Mouse (Mus musculus) subcutaneous adipose tissue, adult 2 months (tissue): ENCODE data around the gene Apaf1. TPM values are rescaled to one million over a fixed set of nuclear protein-coding genes. Genes with fewer than 3 reads are reported as not detected.

Experiments
- polyA plus RNA-seq: library from polyadenylated mRNA; depleted of rRNA; stranded (reverse); fragments of >200 nt; gene quantifications from 2 replicates; pipeline ENCODE4 v1.2.3, GENCODE M21; 2012; ENCODE audit warnings: low replicate concordance; rRNA removed

Apaf1 gene
- polyA plus RNA-seq, result 4.8 and 8.2 TPM in 2 replicates

DNA sequence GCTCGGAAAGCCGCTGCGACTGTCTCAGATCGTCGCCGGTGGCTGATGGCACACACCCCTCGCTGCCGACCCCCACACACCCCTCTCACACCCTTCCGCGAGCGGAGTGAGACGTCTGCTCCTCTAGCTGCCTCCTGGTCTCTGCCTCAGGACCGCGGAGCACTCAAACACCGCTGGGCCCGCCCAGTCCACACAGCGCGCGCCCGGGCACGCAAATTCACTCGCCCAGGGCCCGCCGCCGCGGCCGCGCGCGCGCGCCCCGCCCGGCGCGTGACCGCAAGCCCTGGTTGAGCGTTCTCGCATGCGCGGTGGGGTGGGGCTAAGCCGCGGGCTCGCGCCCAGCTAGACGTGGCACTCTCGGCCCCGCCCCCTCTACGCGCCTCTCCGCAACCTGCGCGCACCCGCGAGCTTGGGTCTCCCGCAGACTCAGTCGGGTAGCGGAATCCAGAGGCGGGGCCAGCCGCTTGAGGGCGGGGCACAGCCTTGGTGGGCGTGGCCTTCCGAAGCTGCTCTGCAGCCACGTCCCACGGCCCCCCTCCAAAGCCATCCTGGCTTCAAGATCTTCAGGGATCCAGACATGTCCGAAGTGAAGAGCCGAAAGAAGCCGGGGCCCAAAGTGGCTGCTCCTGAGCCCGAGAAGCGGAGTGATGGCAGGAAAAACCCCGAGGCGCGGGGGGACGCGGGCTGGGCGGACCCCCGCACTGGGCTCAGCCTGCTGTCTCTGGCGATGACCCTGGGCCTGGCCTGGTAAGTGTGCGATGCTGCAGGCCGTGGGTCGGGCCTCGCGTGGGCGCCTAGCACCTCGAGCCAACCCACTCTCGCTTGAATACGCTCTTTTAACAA, at the start of gene Apaf1, which contains the start of gene Ikbip:
Gene Apaf1 (minus strand): TSS at position 221 of the 843 bp plus-strand sequence.
Gene Ikbip (plus strand): TSS at position 391 of the 843 bp plus-strand sequence.

DNA sequence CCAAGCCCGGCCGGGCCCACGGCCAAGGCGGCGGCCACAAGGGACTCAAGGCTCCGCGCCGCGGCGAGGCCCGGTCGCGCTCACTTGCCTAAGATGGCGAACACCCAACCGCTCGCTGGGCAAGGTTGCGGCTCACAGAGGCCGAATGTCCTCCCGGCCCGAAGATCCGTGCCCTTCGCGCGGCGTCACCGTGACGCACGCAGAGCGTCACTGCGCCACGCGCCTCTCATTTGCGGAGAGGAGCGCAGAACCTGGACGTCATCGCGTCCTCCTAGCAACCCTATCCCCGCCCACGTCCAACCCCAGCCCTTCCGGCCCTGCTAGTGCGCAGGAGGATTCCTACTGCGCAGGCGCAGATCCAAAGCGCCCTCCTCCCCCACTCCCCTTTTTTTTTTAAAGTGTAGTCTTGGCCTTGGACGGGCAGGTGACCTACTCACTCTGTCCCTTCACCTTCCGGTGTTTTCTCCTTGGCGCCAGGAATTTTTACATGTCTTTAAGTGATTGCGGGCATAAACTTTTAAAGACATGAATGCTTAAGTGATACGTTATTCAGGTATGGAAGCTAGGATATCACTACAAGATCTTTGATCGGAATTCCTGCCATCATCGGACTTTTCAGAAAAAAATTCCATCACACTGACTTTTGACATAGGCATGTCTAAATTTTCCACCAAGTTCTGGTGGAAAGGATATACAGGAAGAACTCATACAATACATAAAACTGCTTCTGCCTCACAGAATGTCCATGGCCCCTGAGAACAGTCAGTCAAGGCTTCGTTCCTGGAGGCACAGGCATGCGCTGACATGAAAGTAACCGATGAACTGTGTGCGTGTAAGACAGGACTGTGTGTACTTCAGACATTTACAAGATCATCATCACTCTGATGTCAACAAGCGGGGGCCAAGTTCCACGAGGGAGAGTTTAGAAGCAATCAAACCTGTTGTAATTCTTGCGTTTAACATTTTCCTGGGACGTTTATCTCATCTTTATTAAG, 41.6 kb upstream of the Apaf1 start, which contains the start of gene Slc25a3:
Gene Slc25a3 (minus strand): TSS at position 232 of the 995 bp plus-strand sequence.

Other genes with a start within 250 kb of the Apaf1 start
- 5.9 and 9.9 TPM in 2 replicates for gene Ikbip, start 170 bp upstream of the Apaf1 start, polyA plus RNA-seq
- 358 and 409 TPM in 2 replicates for gene Slc25a3, start 41.3 kb upstream of the Apaf1 start, polyA plus RNA-seq
- 16.1 and 41.9 TPM in 2 replicates for gene Tmpo, start 98.5 kb upstream of the Apaf1 start, polyA plus RNA-seq